Mouse (Mus musculus) ES-E14 (cell line): ENCODE results near the gene Ryk.

Experiments used
- CHD2 ChIP-seq: IDR thresholded peaks from 2 replicates; pipeline ENCODE4 v1.6.1; 2014; ENCODE audit warnings: mild to moderate bottlenecking, low read depth, low read length, inconsistent platforms
- HCFC1 ChIP-seq: IDR thresholded peaks from 2 replicates; pipeline ENCODE4 v1.6.1; 2012; ENCODE audit warnings: low read length, inconsistent platforms, borderline replicate concordance; ENCODE audit not compliant: insufficient read depth
- MAFK ChIP-seq: IDR thresholded peaks from 2 replicates; pipeline ENCODE4 v1.6.1; 2014; ENCODE audit warnings: mild to moderate bottlenecking, low read depth, low read length, inconsistent platforms; ENCODE audit not compliant: insufficient read depth
- ZC3H11A ChIP-seq: IDR thresholded peaks from 2 replicates; pipeline ENCODE4 v1.6.1; 2012; ENCODE audit warnings: low read depth, mild to moderate bottlenecking, inconsistent platforms, low read length, borderline replicate concordance
- ZNF384 ChIP-seq: IDR thresholded peaks from 2 replicates; pipeline ENCODE4 v1.6.1; 2012; ENCODE audit warnings: low read depth, low read length, inconsistent platforms

DNA sequence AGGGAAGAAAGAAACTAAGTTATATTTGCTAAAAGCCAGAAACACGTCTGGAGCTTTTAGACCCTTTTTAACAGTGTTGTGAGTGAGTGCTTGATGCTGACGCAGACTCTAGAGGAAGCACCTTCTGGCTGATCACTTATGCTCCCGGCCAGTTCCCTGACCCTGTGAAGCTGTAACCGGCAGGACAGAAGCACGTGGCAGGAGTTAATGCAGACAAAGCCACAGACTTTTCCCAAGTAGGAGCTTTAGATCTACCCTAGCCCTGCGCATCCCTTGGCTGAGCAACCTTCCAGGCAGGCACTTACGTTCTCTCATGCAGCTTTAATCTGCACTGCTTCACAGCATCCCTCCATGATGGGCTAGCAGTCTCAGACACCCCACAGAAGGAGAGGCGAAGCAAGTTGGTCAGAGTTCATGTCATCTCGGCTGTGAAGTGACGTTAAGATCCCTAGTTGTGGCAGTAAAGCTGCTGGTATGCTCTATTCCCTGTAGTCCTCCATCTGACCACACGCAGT lies 58.7 kb downstream of the Ryk start:
- no peak for TF ChIP-seq HCFC1
- no peak for TF ChIP-seq MAFK
- TF ChIP-seq ZNF384, result no peak
- no peak for TF ChIP-seq CHD2
- no peak for TF ChIP-seq ZC3H11A
